Mouse (Mus musculus): ENCODE data around the gene Ifi206.

DNA sequence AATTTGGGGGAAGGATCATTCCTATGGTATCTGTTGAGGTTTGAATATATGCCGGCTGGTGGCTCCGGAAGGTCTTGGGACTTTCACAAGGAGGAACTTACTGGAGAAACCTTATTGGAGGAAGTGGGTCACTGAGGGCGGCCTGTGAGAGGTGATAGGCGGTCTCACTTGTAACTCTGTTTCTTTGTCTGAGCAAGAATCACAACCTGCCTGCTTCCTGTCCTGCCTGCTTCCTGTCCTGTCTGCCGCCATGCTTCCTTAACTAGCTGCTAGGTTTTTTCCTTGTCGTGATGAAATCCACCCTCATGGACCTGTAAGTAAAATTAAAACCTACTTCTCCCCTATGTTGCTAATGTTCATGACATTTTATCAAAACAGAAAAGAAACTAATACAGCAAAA, 70.5 kb downstream of the Ifi206 start:
- TF ChIP-seq POLR2A (IDR thresholded peaks at IDR 0.05; ENCODE audit: low read depth, low read length) (no peak), CTCF (conservative IDR thresholded peaks at IDR 0.05; ENCODE audit: insufficient read depth, insufficient read length, low read depth, low read length) (no peak)
